In genomic region chr6:77209929-77210328, GRCm38 (mm10) we compare ENCODE assay signal across 30 mouse cellular contexts. TPM values are rescaled to one million over a fixed set of nuclear protein-coding genes. Genes with fewer than 3 reads are reported as not detected.
"Had no signal": no experiment of that assay in that cellular context is flagged by ENCODE, and none has a peak within 500 bp of the region (broad histone marks: within the 10 kb centered on the region; RNA-seq: fewer than 3 reads in every experiment).

No protein-coding gene starts in this region.

- H3K4me2 ChIP-seq: heart, embryonic 12.5 days; hindbrain, embryonic 12.5 days; hindbrain, embryonic 15.5 days; kidney, embryonic 15.5 days; limb, embryonic 13.5 days; limb, embryonic 15.5 days; liver, embryonic 12.5 days had no signal

- ATAC-seq: hindbrain, postnatal 0 days; intestine, embryonic 16.5 days; liver, embryonic 12.5 days had no signal

- H3K36me3 ChIP-seq: heart, embryonic 10.5 days; heart, embryonic 12.5 days; hindbrain, embryonic 10.5 days; hindbrain, embryonic 12.5 days; hindbrain, embryonic 15.5 days; kidney, embryonic 15.5 days; limb, embryonic 13.5 days; limb, embryonic 15.5 days; liver, embryonic 12.5 days had no signal

- H3K9me3 ChIP-seq: heart, embryonic 10.5 days; heart, embryonic 12.5 days; hindbrain, embryonic 10.5 days; hindbrain, embryonic 12.5 days; hindbrain, embryonic 15.5 days; kidney, embryonic 15.5 days; limb, embryonic 13.5 days; limb, embryonic 15.5 days; liver, embryonic 12.5 days had no signal

- H3K27me3 ChIP-seq: heart, embryonic 12.5 days; hindbrain, embryonic 12.5 days; hindbrain, embryonic 15.5 days; kidney, embryonic 15.5 days; limb, embryonic 15.5 days; liver, embryonic 12.5 days had no signal

- H3K27ac ChIP-seq: heart, embryonic 10.5 days; hindbrain, embryonic 10.5 days; hindbrain, embryonic 12.5 days; hindbrain, embryonic 15.5 days; hindbrain, postnatal 0 days; kidney, embryonic 15.5 days; kidney, postnatal 0 days; limb, embryonic 13.5 days; limb, embryonic 15.5 days; liver, embryonic 12.5 days; liver, embryonic 14.5 days had no signal

- H3K4me1 ChIP-seq: heart, embryonic 10.5 days; heart, embryonic 12.5 days; hindbrain, embryonic 12.5 days; liver, embryonic 12.5 days had no signal

- DNase-seq: gastrocnemius, postnatal 25 days; heart, adult 18-20 months; heart, postnatal 10 days; heart, postnatal 4 days; kidney, adult 11 months; kidney, adult 2 months; kidney, adult 9 months; kidney, postnatal 14 days; kidney, postnatal 36 days; lung, adult 18-20 months had no signal

- H3K4me3 ChIP-seq: heart, embryonic 10.5 days; heart, embryonic 12.5 days; hindbrain, embryonic 10.5 days; hindbrain, embryonic 12.5 days; hindbrain, embryonic 15.5 days; kidney, embryonic 15.5 days; limb, embryonic 13.5 days; limb, embryonic 15.5 days; liver, embryonic 12.5 days had no signal

- H3K9ac ChIP-seq: heart, embryonic 12.5 days; hindbrain, embryonic 12.5 days; hindbrain, embryonic 15.5 days; kidney, embryonic 15.5 days; limb, embryonic 13.5 days; limb, embryonic 15.5 days; liver, embryonic 12.5 days; liver, embryonic 14.5 days had no signal

RNA-seq across cellular contexts. Expression of gene Lrrtm1, which starts 32.6 kb away (rescaled TPM):
- total RNA-seq: gastrocnemius, adult 18-20 months; gastrocnemius, adult 8-10 months; gastrocnemius, postnatal 25 days; granulocyte monocyte progenitor cell, adult 5-6 weeks; heart, adult 18-20 months; heart, adult 8-10 months; heart, postnatal 25 days; liver, adult 2 months had no signal
- polyA plus RNA-seq: liver, adult 2 months; liver, embryonic 16.5 days had no signal
